Mouse (Mus musculus): ENCODE data around the gene Gipc1.

GRCm38 (mm10) chr8:83660995-83661680, 8.7 kb downstream of the Gipc1 start:
- TF ChIP-seq CTCF (IDR thresholded peaks at IDR 0.05; ENCODE audit: control insufficient read depth, insufficient read depth, low read length) (no peak), POLR2A (IDR thresholded peaks at IDR 0.05; ENCODE audit: borderline replicate concordance, control insufficient read depth, low read depth, low read length) (no peak)
